Mouse (Mus musculus) cerebellum, adult 2 months (tissue): ENCODE measurements around the gene Sac3d1. TPM values are rescaled to one million over a fixed set of nuclear protein-coding genes. Genes with fewer than 3 reads are reported as not detected.

Experiments used
- DNase-seq, 2 experiments: peaks; one replicate each; pipeline ENCODE4 v3.0.0; 2021
- H3K27ac ChIP-seq: fragments of 200-500 bp; 2 replicates; pipeline ENCODE4 v1.5.1; 2012; ENCODE audit warnings: low read length, control low read depth, inconsistent platforms; ENCODE audit not compliant: insufficient read depth
- H3K27me3 ChIP-seq: fragments of 200-500 bp; 2 replicates; pipeline ENCODE4 v1.6.1; 2012; ENCODE audit warnings: inconsistent platforms, mild to moderate bottlenecking, low read length, moderate library complexity; ENCODE audit not compliant: control insufficient read depth, insufficient read depth
- H3K4me1 ChIP-seq: fragments of 200-500 bp; 2 replicates; pipeline ENCODE4 v1.6.1; 2011; ENCODE audit warnings: low read length; ENCODE audit not compliant: control insufficient read depth, insufficient read depth
- H3K4me3 ChIP-seq: fragments of 200-500 bp; replicated peaks from 2 replicates; pipeline ENCODE3; 2011; ENCODE audit warnings: mild to moderate bottlenecking, low read depth, low read length, control low read depth; ENCODE audit not compliant: insufficient read depth
- CTCF ChIP-seq: fragments of 200-500 bp; IDR thresholded peaks from 2 replicates; pipeline ENCODE4 v1.5.1; 2011; ENCODE audit warnings: low read depth, mild to moderate bottlenecking, control low read depth, low read length, moderate library complexity, borderline replicate concordance; ENCODE audit not compliant: insufficient read depth
- POLR2A ChIP-seq: fragments of 200-500 bp; IDR thresholded peaks from 2 replicates; pipeline ENCODE4 v1.6.1; 2011; ENCODE audit warnings: low read length, control low read depth, borderline replicate concordance; ENCODE audit not compliant: insufficient read depth
- WGBS: fragments of 180-500 bp; shearing (Covaris S2); methylation state at CpG from one replicate; pipeline ENCODE4 v1.1.7; 2018; 5-methylcytosine and 5-hydroxymethylcytosine counted together
- polyA plus RNA-seq: library from polyadenylated mRNA; depleted of rRNA; stranded (reverse); fragments of >200 nt; gene quantifications from 2 replicates; pipeline ENCODE4 v1.2.3, GENCODE M21; 2012; rRNA removed

Gene Sac3d1
- 33.8 and 35.9 TPM in 2 replicates for polyA plus RNA-seq

DNA sequence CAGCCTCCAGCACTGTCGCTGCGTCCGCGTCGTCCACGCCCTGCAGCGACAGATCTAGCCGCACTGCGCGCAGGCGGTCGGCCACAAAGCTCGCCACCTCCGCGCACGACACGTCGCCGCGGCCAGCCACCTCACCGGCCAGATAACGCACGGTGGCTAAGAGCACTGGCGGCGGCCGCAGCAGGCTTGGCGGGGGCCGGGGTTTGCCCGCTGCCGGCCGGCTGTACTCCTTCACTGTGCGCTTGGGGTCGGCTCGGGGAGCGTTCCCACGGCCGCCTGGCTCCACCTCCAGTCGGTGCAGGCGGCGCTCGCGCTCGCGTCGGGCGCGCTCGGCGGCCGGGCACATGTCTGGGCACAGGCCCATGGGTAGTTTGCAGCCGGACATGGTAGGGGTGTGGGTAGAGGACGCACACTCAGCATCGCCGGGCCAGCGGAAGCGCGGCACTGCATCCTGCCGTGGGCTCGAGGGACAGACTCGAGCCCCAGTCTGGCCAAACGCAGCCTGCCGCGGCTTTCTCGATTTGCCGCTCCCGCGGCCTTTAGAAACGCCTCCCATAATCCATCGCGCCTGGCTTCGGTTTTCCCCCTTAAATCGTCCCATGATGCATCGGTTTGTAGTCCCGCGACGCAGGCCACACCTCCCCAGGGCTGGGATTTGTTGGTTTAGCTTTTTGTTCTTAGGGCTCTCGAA lies at the start of gene Sac3d1:
Sac3d1 (minus strand) TSS at position 665 of the 691 bp plus-strand sequence.
- Histone ChIP-seq H3K27me3 (no peaks in the 10 kb centered on the region), H3K27ac (peak within 1 kb of the TSS; percentile 67), H3K4me3 (peak within 1 kb of the TSS; percentile 63), H3K4me1 (peaks cover 10% of the 10 kb centered on the region)
- WGBS = under 1% methylated on average over 77 of the region's 77 CpGs
- TF ChIP-seq POLR2A = peak; percentile 40
- no peak for TF ChIP-seq CTCF
- peak; percentile 90 to 91 for DNase-seq

DNA sequence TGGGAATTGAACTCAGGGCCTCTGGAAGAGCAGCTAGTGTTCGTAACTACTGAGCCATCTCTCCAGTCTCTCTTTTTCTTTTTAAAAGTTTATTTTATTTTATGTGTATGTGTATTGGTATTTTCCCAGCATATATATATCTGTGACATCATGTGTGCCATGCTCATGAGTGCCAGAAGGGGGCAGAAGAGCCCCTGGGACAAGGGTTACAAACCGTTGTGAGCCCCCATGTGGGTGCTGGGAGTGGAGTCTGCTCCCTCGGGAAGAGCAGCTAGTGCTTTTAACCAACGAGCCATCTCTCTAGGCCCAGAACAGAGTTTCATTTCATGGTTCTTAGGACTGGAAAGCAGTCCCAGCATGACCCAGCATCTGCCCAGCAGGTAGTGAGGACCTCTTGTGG lies 48.3 kb upstream of the Sac3d1 start:
- no peak for DNase-seq
- H3K27me3 ChIP-seq = no peaks in the 10 kb centered on the region
- H3K4me1 ChIP-seq = no peaks in the 10 kb centered on the region
- 54% methylated on average over 4 of the region's 4 CpGs for WGBS
- H3K4me3 ChIP-seq = no peak overlapping the region
- H3K27ac ChIP-seq = no peak overlapping the region
- TF ChIP-seq POLR2A (no peak), CTCF (no peak)

DNA sequence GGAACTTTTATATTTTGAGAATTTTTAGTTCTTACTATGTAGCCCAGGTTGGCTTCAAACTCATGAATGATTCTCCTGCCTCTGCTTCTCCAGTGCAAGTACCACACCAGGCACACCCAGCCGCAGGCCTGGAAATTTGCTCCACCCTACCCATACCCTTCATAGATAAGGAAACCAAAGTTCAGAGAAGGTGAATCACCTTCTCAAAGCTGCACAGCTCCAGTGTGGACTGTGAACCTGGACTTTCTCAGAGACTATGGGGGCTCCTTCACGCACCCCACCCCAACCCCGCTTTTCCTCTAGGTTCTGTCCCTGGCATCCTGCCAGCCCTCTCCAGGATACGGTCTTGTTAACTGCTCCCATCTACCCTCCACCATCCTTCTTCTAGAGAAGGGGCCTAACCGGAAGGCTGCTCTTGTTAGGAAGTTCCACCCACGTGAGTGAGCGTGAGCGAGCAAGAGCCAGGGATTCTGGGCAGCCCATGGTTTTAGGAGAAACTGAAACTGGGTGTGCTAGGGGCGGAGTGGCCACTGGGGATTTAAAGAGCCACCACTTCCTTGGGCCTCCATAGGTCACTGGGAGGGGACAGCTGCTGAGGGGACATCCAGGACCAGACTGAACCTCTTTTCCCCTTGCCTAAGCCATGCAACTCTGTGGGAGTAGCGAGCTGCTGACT lies 45.6 kb upstream of the Sac3d1 start:
- peaks cover 4% of the 10 kb centered on the region for H3K4me1 ChIP-seq
- no peak overlapping the region for H3K27ac ChIP-seq
- H3K4me3 ChIP-seq = no peak overlapping the region
- no peak for DNase-seq
- 64% methylated on average over 10 of the region's 10 CpGs for WGBS
- TF ChIP-seq CTCF = no peak
- TF ChIP-seq POLR2A = no peak
- H3K27me3 ChIP-seq = no peaks in the 10 kb centered on the region

DNA sequence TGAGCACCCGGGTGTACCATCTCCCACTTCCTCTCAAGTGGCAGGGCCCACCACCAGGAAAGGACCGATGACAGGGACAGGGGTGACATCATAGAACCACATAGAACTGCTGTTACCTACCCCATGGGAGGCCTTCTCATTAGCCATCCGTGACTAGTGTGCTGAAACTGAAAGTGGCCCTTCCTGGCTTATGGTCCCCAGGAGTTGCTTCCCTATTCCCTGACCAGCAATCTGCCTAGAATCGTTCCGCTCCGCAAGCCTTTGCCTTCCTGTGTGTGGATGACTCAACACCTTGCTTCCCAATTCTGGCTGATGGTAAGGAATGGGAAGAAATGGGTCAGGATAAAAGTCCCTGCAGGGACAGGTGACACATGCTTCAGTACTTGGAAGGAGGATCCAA lies 38.8 kb upstream of the Sac3d1 start:
- Histone ChIP-seq H3K4me3 (no peak overlapping the region), H3K27me3 (no peaks in the 10 kb centered on the region), H3K27ac (peak overlapping the region; percentile 21), H3K4me1 (peaks cover 21% of the 10 kb centered on the region)
- TF ChIP-seq CTCF = no peak
- no peak for TF ChIP-seq POLR2A
- DNase-seq = peak; percentile 56 to 72
- WGBS = 22% methylated on average over 6 of the region's 6 CpGs

DNA sequence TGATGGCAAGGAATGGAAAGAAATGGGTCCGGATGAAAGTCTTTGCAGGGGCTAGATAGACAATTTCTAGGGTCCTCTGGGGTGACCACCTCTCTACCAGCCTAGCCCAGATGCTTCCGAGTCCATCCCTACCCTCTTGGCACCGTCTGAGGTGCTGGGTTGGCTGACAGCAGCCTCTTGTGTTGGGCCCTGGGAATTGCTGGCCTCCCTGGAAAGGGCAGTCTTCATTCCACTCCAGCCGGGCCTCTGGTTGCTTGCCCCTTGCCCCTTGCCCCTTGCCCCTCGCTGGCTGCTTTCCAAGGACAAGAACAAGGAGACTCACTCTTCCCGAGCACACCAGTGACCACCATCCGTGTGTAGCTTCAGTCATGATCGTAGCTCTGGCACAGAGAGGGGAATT lies 37.9 kb upstream of the Sac3d1 start:
- no peaks in the 10 kb centered on the region for H3K27me3 ChIP-seq
- no peak for TF ChIP-seq POLR2A
- TF ChIP-seq CTCF = no peak
- H3K4me1 ChIP-seq = peaks cover 21% of the 10 kb centered on the region
- H3K27ac ChIP-seq = no peak overlapping the region
- WGBS = 68% methylated on average over 8 of the region's 8 CpGs
- no peak overlapping the region for H3K4me3 ChIP-seq
- DNase-seq = no peak

DNA sequence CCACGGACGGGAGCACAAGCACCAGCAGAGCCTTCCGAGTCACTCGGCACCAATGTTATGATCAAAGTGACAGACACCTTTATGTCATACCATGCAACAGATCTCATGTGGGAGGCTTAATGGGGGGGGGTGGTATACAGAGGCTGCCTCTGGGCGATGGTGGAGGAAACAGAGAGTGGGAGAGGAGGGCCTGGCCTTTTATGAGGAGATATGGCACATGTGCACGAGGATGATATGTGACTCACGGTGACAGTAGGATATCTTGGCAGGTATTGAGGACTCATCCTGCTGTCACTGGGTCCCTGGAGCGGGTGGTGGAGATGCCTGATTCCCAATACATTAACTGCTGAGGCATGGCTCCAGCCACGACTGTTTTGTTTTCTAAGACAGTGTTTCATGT lies 36.7 kb upstream of the Sac3d1 start:
- Histone ChIP-seq H3K27ac (no peak overlapping the region), H3K27me3 (no peaks in the 10 kb centered on the region), H3K4me1 (peaks cover 21% of the 10 kb centered on the region), H3K4me3 (no peak overlapping the region)
- TF ChIP-seq CTCF = no peak
- TF ChIP-seq POLR2A = no peak
- WGBS = 56% methylated on average over 9 of the region's 9 CpGs
- DNase-seq = no peak

DNA sequence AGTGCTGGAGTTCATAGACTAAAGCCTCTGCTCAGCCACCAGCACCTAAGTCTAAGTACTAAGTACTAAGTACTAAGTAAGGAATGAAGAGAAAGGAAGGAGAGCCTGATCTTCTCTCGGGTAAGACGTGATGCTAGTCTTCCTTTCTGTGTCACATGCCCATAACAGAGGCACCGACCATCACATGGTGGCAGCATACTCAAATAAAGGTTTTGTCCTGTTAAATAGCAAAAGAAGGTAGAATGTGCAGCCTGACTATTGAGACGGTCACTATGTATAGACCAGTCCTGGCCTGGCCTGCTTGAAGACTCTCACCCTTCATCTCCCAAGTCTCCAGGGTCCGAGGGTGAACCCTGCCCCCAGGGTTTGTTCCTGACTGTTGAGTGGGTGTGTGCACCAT lies 26.4 kb upstream of the Sac3d1 start:
- WGBS = 55% methylated on average over 5 of the region's 5 CpGs

DNA sequence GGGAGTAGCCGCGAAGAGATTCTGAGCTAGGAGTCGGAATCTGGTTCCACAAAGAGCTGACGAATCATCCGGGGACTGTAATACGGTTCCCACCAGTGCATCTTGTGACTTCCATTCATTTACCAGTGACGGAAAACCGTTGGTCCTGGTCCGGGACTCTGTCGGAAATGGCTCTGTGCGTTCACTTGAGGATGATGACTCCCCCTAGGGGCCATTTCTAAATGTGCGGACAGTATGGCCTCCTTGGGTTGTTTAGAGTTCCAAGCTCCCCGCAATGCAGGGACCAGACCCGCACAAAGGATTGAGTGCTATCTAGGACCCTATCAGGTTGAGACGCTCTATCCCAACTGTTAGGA lies 22.9 kb upstream of the Sac3d1 start, which contains the start of gene Arl2:
Arl2 (minus strand) TSS at position 155 of the 356 bp plus-strand sequence.
- under 1% methylated on average over 15 of the region's 15 CpGs for WGBS
- peak; percentile 84 to 88 for DNase-seq
- Histone ChIP-seq H3K27ac (peak within 1 kb of the TSS; percentile 94), H3K4me3 (peak within 1 kb of the TSS; percentile 89), H3K27me3 (no peaks in the 10 kb centered on the region), H3K4me1 (peaks cover 8% of the 10 kb centered on the region)
- TF ChIP-seq POLR2A = 0 out of 2 replicates have a peak, but pooled peaks have one; percentile 2
- TF ChIP-seq CTCF = peak; percentile 68

More for the DNA sequence above, 26.4 kb upstream of the Sac3d1 start:
- peaks cover 1% of the 10 kb centered on the region; the same call in 1 of the 2 replicates for H3K4me1 ChIP-seq
- DNase-seq = no peak
- TF ChIP-seq CTCF (peak; percentile 25; the same call in 1 of the 2 replicates), POLR2A (no peak)
- H3K27ac ChIP-seq = no peak overlapping the region
- no peaks in the 10 kb centered on the region for H3K27me3 ChIP-seq
- no peak overlapping the region for H3K4me3 ChIP-seq
